Mouse (Mus musculus) kidney, postnatal 25 days (tissue): Measurements from ENCODE around the gene Col28a1.
"Not testable (repeated sequence)": the region's sequence is repeated elsewhere in the genome, so short reads cannot be mapped to it uniquely, and the experiment has no call there.

Experiments used
- DNase-seq, 2 experiments: peaks; one replicate each; pipeline ENCODE4 v3.0.0; 2021; ENCODE audit warnings: mixed read lengths in 2 of 2

The Col28a1 gene

DNA sequence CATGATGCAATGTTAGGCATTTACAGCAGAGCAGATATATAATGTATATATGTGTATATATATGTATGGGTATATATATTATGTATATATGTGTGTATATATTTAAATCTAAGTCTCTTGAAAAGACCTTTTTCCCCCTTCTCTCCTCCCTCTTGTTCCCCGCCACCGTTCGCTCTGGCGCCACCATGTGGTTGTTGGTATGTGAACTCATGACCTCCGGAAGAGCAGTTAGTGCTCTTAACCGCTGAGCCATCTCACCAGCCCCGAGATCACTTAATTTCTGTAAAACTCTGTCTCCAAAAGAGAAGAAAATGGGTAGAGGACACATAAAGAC lies 208.8 kb downstream of the Col28a1 start:
- peak; percentile 48 to 60 for DNase-seq

- not testable (repeated sequence) for DNase-seq
These were observed 209.3 kb downstream of the Col28a1 start for GRCm38 (mm10) chr6:7982958-7983645.

- DNase-seq: no peak
These were observed 221.2 kb downstream of the Col28a1 start for GRCm38 (mm10) chr6:7971020-7971760.

DNA sequence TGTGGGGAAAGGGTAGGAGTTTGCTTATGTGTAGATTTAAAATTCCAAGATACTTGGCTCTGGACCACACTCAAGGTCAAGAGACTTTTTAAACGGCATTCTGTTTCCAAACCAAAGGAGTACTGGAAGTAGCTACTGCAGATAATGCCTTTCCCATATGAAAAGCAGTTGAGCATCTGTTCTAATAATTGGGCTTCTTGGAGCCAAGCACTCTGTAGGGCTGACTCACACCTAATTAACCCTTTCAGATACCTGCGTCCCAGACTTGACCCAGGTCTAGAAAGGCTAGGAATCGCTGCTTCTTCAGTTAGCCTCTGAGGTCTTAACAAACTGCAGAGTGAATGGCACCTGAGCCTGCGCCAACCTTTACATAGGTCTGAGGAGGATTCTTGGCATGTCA lies 223.0 kb downstream of the Col28a1 start:
- no peak for DNase-seq

DNA sequence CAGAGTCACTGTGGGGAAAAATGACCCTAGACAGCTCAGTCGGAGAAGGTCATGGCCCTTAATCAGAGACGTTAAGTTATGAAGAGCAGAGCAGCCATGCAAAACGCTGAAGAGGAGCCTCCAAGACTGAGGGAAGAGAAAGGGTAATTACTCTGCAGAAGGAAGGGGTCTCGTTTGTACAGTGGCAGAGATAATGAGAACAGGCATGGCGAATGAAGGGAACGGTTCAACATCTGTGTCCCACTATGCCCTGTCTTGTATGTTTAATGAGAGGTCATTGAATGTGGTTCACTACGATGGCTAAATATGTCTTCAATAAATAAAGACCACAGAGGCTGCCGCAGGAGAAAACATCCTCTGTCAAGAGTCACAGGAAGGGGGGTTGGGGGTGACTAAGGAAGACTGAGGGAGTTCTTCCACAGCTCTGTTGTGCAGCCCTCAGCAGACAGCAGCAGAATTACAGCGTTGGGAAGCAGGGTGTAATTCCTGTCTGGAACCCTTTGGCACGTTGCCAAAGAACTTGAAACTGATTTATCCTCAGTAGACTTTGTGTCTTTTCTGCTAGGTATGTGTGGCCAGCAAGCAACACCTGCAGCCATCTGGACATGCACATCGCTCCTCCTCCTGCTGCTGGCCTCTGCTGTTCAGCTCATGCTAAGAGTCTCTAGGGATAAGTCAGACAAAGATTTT lies 226.4 kb downstream of the Col28a1 start:
- peak in 1 of 2 experiments; percentile 19 for DNase-seq

- no peak for DNase-seq
These were observed 229.7 kb downstream of the Col28a1 start for GRCm38 (mm10) chr6:7962749-7963148.

- DNase-seq: no peak
These were observed 240.2 kb downstream of the Col28a1 start for GRCm38 (mm10) chr6:7952208-7952607.

- DNase-seq: no peak
These were observed 240.6 kb downstream of the Col28a1 start for GRCm38 (mm10) chr6:7951778-7952177.
